Mouse (Mus musculus) midbrain, embryonic 15.5 days (tissue): ENCODE data around the gene Xlr3c. TPM values are rescaled to one million over a fixed set of nuclear protein-coding genes. Genes with fewer than 3 reads are reported as not detected.

Source experiments
- polyA plus RNA-seq: library from polyadenylated mRNA; unstranded; fragments of >200 nt; fragmentation: Nextera tagmentation; extraction: Ambion mirVana; gene quantifications from 2 replicates; pipeline ENCODE4 v1.2.1, GENCODE M21; 2015

Xlr3c gene
- polyA plus RNA-seq, 1 experiment from 2014 or later = 0.13 TPM

Other genes starting within 250 kb of the Xlr3c start
- 0.10 and 0.22 TPM in 2 replicates for gene Pnma5, start 228.3 kb downstream of the Xlr3c start, polyA plus RNA-seq
- gene Pnma3, start 200.6 kb downstream of the Xlr3c start, polyA plus RNA-seq = 4.9 and 5.0 TPM in 2 replicates
- gene Xlr4a, start 182.9 kb downstream of the Xlr3c start, polyA plus RNA-seq = 0.88 and 1.6 TPM in 2 replicates
- 5.5 and 7.2 TPM in 2 replicates for gene Xlr3a, start 168.3 kb downstream of the Xlr3c start, polyA plus RNA-seq
- 2.0 and 2.4 TPM in 2 replicates for gene Gm14685, start 148.3 kb downstream of the Xlr3c start, polyA plus RNA-seq
- not detected in 2 replicates for gene Xlr5b, start 116.6 kb downstream of the Xlr3c start, polyA plus RNA-seq
- 0.87 and 1.5 TPM in 2 replicates for gene DXBay18, start 115.9 kb downstream of the Xlr3c start, polyA plus RNA-seq
- not detected in 2 replicates for gene Spin2d, start 88.4 kb downstream of the Xlr3c start, polyA plus RNA-seq
- gene Xlr3b, start 73.2 kb downstream of the Xlr3c start, polyA plus RNA-seq = 17.2 and 18.1 TPM in 2 replicates
- gene Xlr4b, start 51.1 kb downstream of the Xlr3c start, polyA plus RNA-seq = 0.57 and 1.4 TPM in 2 replicates
- 33.6 and 33.8 TPM in 2 replicates for gene F8a, start 37.1 kb downstream of the Xlr3c start, polyA plus RNA-seq
- 0.32 and 0.43 TPM in 2 replicates for gene Xlr4c, start 22.3 kb downstream of the Xlr3c start, polyA plus RNA-seq
- not detected in 2 replicates for gene Xlr5a, start 27.6 kb upstream of the Xlr3c start, polyA plus RNA-seq
- gene Xlr5c, start 27.6 kb upstream of the Xlr3c start, polyA plus RNA-seq = not detected in 2 replicates
- gene Gm45015, start 71.5 kb upstream of the Xlr3c start, polyA plus RNA-seq = not detected in 2 replicates
- 10.3 and 10.5 TPM in 2 replicates for gene Zfp275, start 77.2 kb upstream of the Xlr3c start, polyA plus RNA-seq
- gene Gm18336, start 133.3 kb upstream of the Xlr3c start, polyA plus RNA-seq = not detected in 2 replicates
- 1.3 and 1.6 TPM in 2 replicates for gene Zfp92, start 145.7 kb upstream of the Xlr3c start, polyA plus RNA-seq
- not detected in 2 replicates for gene Trex2, start 170.0 kb upstream of the Xlr3c start, polyA plus RNA-seq
- gene Haus7, start 193.7 kb upstream of the Xlr3c start, polyA plus RNA-seq = 75.5 and 76.1 TPM in 2 replicates
- 22.9 and 24.3 TPM in 2 replicates for gene Bgn, start 218.2 kb upstream of the Xlr3c start, polyA plus RNA-seq
- gene Atp2b3, start 237.7 kb upstream of the Xlr3c start, polyA plus RNA-seq = 5.9 and 7.0 TPM in 2 replicates